Mouse (Mus musculus) right cerebral cortex, postnatal 14 days (tissue): Measurements from ENCODE around the gene Tank.
A peak's percentile ranks its signal among the peaks of the same experiment; 100 is the strongest.

Source experiments
- DNase-seq: peaks from one replicate; pipeline ENCODE4 v3.0.0; 2022

The Tank gene

GRCm38 (mm10) chr2:61578433-61578832, at the start of gene Tank:
TSS of gene Tank (plus strand) at chr2:61578585.
- DNase-seq = no peak

- DNase-seq = no peak
Observed at GRCm38 (mm10) chr2:61532326-61532725, 46.1 kb upstream of the Tank start.

GRCm38 (mm10) chr2:61533131-61533530, 45.3 kb upstream of the Tank start:
- DNase-seq = peak; percentile 17

GRCm38 (mm10) chr2:61536901-61537300, 41.5 kb upstream of the Tank start:
- no peak for DNase-seq

- no peak for DNase-seq
Observed at GRCm38 (mm10) chr2:61539378-61539777, 39.0 kb upstream of the Tank start.

- DNase-seq = no peak
Observed at GRCm38 (mm10) chr2:61542426-61542825, 36.0 kb upstream of the Tank start.

GRCm38 (mm10) chr2:61545666-61546065, 32.7 kb upstream of the Tank start:
- DNase-seq = no peak

GRCm38 (mm10) chr2:61548021-61548420, 30.4 kb upstream of the Tank start:
- DNase-seq = no peak

- DNase-seq = no peak
Observed at GRCm38 (mm10) chr2:61551680-61552079, 26.7 kb upstream of the Tank start.

GRCm38 (mm10) chr2:61555367-61555766, 23.0 kb upstream of the Tank start:
- no peak for DNase-seq

- no peak for DNase-seq
Observed at GRCm38 (mm10) chr2:61555825-61556224, 22.6 kb upstream of the Tank start.

GRCm38 (mm10) chr2:61556639-61557038, 21.7 kb upstream of the Tank start:
- DNase-seq = no peak

- DNase-seq = no peak
Observed at GRCm38 (mm10) chr2:61557848-61558471, 20.4 kb upstream of the Tank start.

- DNase-seq = no peak
Observed at GRCm38 (mm10) chr2:61561058-61561457, 17.3 kb upstream of the Tank start.

GRCm38 (mm10) chr2:61563202-61563601, 15.2 kb upstream of the Tank start:
- DNase-seq = no peak

- no peak for DNase-seq
Observed at GRCm38 (mm10) chr2:61567045-61567783, 11.2 kb upstream of the Tank start.

GRCm38 (mm10) chr2:61569181-61569580, 9.2 kb upstream of the Tank start:
- DNase-seq = no peak

GRCm38 (mm10) chr2:61571343-61571955, 6.9 kb upstream of the Tank start:
- no peak for DNase-seq

- no peak for DNase-seq
Observed at GRCm38 (mm10) chr2:61576497-61576896, 1.9 kb upstream of the Tank start.

GRCm38 (mm10) chr2:61576928-61577695, 1.3 kb upstream of the Tank start:
- no peak for DNase-seq

GRCm38 (mm10) chr2:61577696-61578062, 706 bp upstream of the Tank start:
- no peak for DNase-seq

- no peak for DNase-seq
Observed at GRCm38 (mm10) chr2:61579501-61579990, 1.2 kb downstream of the Tank start.

GRCm38 (mm10) chr2:61580091-61580490, 1.7 kb downstream of the Tank start:
- no peak for DNase-seq
